ENCODE assay signal across 25 mouse cellular contexts in the genomic region with DNA sequence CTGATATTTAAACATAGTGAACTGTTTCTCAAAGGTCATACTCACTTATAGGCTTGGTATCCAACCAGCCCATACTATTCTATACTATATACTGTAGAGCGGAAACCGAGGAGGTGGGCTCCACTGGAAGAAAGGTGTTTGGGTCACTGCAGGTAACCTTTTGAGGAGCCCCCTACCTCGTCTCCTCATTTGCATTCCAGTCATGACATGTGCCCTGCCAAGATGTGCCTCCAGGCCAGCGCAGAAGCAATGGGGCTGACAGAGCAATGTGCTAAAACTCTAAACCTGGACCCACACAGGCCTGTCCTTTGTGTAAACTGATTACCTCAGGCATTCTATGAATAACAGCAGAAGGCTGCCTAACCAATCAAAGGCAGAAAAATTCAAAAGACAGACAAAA. TPM values are rescaled to one million over a fixed set of nuclear protein-coding genes. Genes with fewer than 3 reads are reported as not detected.
DNase-seq lines count a peak whose midpoint lies in the region; TF ChIP-seq lines count a peak whose summit lies in the region.
"Had no signal": no experiment of that assay in that cellular context is flagged by ENCODE, and none has a peak within 500 bp of the region (broad histone marks: within the 10 kb centered on the region; RNA-seq: fewer than 3 reads in every experiment).

No protein-coding gene starts in this region.

- intact Hi-C loops in heart, adult 2 months (cut with DNase I): no loop called here

- H3K4me1 ChIP-seq in heart, embryonic 10.5 days: no peaks in the 10 kb centered on the region
- H3K4me1 ChIP-seq in heart, adult 2 months (ENCODE audit: control insufficient read depth, insufficient read depth, low read length): no peaks in the 10 kb centered on the region

- peak; percentile 77 for DNase-seq in heart, adult 11 months
- DNase-seq in heart, adult 8-10 months (ENCODE audit: low spot score): no peak
- peak; percentile 51 for DNase-seq in heart, embryonic 10.5 days (ENCODE audit: low spot score)
- DNase-seq in heart, adult 2 months: no peak
- DNase-seq: adrenal gland, adult 2 months; adrenal gland, adult 8-10 months; adrenal gland, postnatal 10 days; adrenal gland, postnatal 14 days; adrenal gland, postnatal 25 days; adrenal gland, postnatal 36 days; B cell, adult 2 months; cerebellum, adult 11 months; cerebellum, adult 11-12 months; cerebellum, adult 18-20 months had no signal

- no peaks in the 10 kb centered on the region for H3K27me3 ChIP-seq in heart, embryonic 10.5 days (ENCODE audit: insufficient read depth, poor library complexity, severe bottlenecking)
- H3K27me3 ChIP-seq in heart, adult 2 months (ENCODE audit: control insufficient read depth, insufficient read depth, low read length): no peaks in the 10 kb centered on the region
- H3K27me3 ChIP-seq: CH12.LX had no signal

- no peak for TF ChIP-seq POLR2A in heart, adult 2 months (IDR thresholded peaks at IDR 0.05; ENCODE audit: insufficient read depth, low read depth, low read length)

- WGBS in heart, embryonic 10.5 days: 62% methylated on average over 4 of the region's 4 CpGs
- WGBS in heart, adult 2 months: 60% methylated on average over 4 of the region's 4 CpGs

- TF ChIP-seq EP300 in heart, adult 2 months (IDR thresholded peaks at IDR 0.05; ENCODE audit: insufficient read depth, low read depth, low read length): no peak

- H3K9ac ChIP-seq in heart, adult 2 months (ENCODE audit: low read depth, low read length): no peak overlapping the region

- no peak for TF ChIP-seq CTCF in heart, adult 2 months (IDR thresholded peaks at IDR 0.05)

- H3K9me3 ChIP-seq in heart, embryonic 10.5 days: peaks cover 6% of the 10 kb centered on the region; the same call in 1 of the 2 replicates

- no peak overlapping the region for H3K27ac ChIP-seq in heart, embryonic 10.5 days
- no peak overlapping the region for H3K27ac ChIP-seq in heart, adult 2 months

- no peaks in the 10 kb centered on the region for H3K36me3 ChIP-seq in heart, embryonic 10.5 days
- no peaks in the 10 kb centered on the region for H3K36me3 ChIP-seq in heart, adult 2 months (ENCODE audit: control insufficient read depth, insufficient read depth, low read length)
- H3K36me3 ChIP-seq: G1E had no signal

- no peak overlapping the region for H3K4me3 ChIP-seq in heart, embryonic 10.5 days
- no peak overlapping the region for H3K4me3 ChIP-seq in heart, adult 2 months

- no peaks in the 10 kb centered on the region for H3K79me2 ChIP-seq in heart, adult 2 months (replicated peaks; ENCODE audit: control insufficient read depth, insufficient read depth, low read length)

RNA-seq across cellular contexts. Expression of a gene that starts 5.7 kb away (rescaled TPM):
- under 1 TPM in 3 of 4 experiments, not detected in 1; 0.13 to 0.34 (median 0.34) TPM for total RNA-seq in heart, adult 8-10 months (2022)
- 0.05 TPM in 1 of 2 replicates, not detected in the other for polyA plus RNA-seq in heart, embryonic 10.5 days (2016; fragmentation: Nextera tagmentation; extraction: Ambion mirVana)
- under 1 TPM in 1 of 2 experiments, not detected in 1; 0.16 TPM for total RNA-seq in heart, adult 2 months (2021)
- polyA plus RNA-seq in heart, adult 2 months (2012; rRNA removed): 0.23 and 0.47 TPM in 2 replicates
- total RNA-seq: adrenal gland, postnatal 25 days; CH12.LX; MEL had no signal
- polyA plus RNA-seq: activated CD4-positive, CD25-positive, alpha-beta regulatory T cell, adult 4 months; adrenal gland, adult 2 months; CD4-positive, CD25-positive, alpha-beta regulatory T cell, adult 4 months; G1E had no signal

RNA-seq across cellular contexts. Expression of a gene that starts 31.8 kb away (rescaled TPM):
- total RNA-seq in heart, adult 8-10 months (2022): not detected
- not detected in 2 replicates for polyA plus RNA-seq in heart, embryonic 10.5 days (2016; fragmentation: Nextera tagmentation; extraction: Ambion mirVana)
- not detected for total RNA-seq in heart, adult 2 months (2021)
- polyA plus RNA-seq in heart, adult 2 months (2012; rRNA removed): not detected in 2 replicates
- total RNA-seq: adrenal gland, adult 18-20 months; adrenal gland, adult 2 months; adrenal gland, adult 8-10 months; adrenal gland, postnatal 10 days; adrenal gland, postnatal 14 days; adrenal gland, postnatal 25 days; adrenal gland, postnatal 36 days; adrenal gland, postnatal 4 days; CH12.LX; ES-E14; G1E; MEL had no signal
- polyA plus RNA-seq: activated CD4-positive, CD25-positive, alpha-beta regulatory T cell, adult 4 months; adrenal gland, adult 2 months; brain, embryonic 14.5 days; C2C12; CD4-positive, CD25-positive, alpha-beta regulatory T cell, adult 4 months; G1E; Patski had no signal

RNA-seq across cellular contexts. Expression of a gene that starts 37.1 kb away (rescaled TPM):
- total RNA-seq in heart, adult 8-10 months (2022): 10 to 100 TPM; 12.8 to 15.3 (median 13.9) TPM
- polyA plus RNA-seq in heart, embryonic 10.5 days (2016; fragmentation: Nextera tagmentation; extraction: Ambion mirVana): 53.0 and 58.0 TPM in 2 replicates
- 10 to 100 TPM; 11.1 to 14.0 TPM for total RNA-seq in heart, adult 2 months (2021)
- 9.0 and 18.1 TPM in 2 replicates for polyA plus RNA-seq in heart, adult 2 months (2012; rRNA removed)

RNA-seq across cellular contexts. Expression of a gene that starts 53.9 kb away (rescaled TPM):
- total RNA-seq in heart, adult 8-10 months (2022): 10 to 100 TPM; 60.6 to 80.8 (median 65.2) TPM
- 39.0 and 47.7 TPM in 2 replicates for polyA plus RNA-seq in heart, embryonic 10.5 days (2016; fragmentation: Nextera tagmentation; extraction: Ambion mirVana)
- 10 to 100 TPM; 54.6 to 66.6 TPM for total RNA-seq in heart, adult 2 months (2021)
- 19.1 and 30.0 TPM in 2 replicates for polyA plus RNA-seq in heart, adult 2 months (2012; rRNA removed)

Comparison
In these comparisons a context has a peak if more than half of its experiments do, and no peak if none do; other contexts are left out.
1. DNase-seq: peak in heart, adult 11 months (single experiment) and heart, embryonic 10.5 days (single experiment); none in heart, adult 8-10 months (single experiment) and heart, adult 2 months (0 of 2).